Mouse (Mus musculus): Measurements from ENCODE around the gene Ninj1. TPM values are rescaled to one million over a fixed set of nuclear protein-coding genes. Genes with fewer than 3 reads are reported as not detected.
A peak's percentile ranks its signal among the peaks of the same experiment; 100 is the strongest.

Ninj1 gene
- total RNA-seq (2021) = 10 to 100 TPM; 17.8 to 19.7 TPM
- long read RNA-seq, experiment 1, transcript Ninj1-201 (4 exons, 1,187 nt) = major isoform, 19 of 24 reads
- long read RNA-seq, experiment 1, partial matches to known transcripts = 1 of 24 reads
- long read RNA-seq, experiment 1, other reads (novel, unspliced or antisense) = 3 of 24 reads
- long read RNA-seq, experiment 2, transcript Ninj1-201 (4 exons, 1,187 nt) = major isoform, 11 of 13 reads
- long read RNA-seq, experiment 2, partial matches to known transcripts = 0 of 13 reads
- long read RNA-seq, experiment 2, other reads (novel, unspliced or antisense) = 1 of 13 reads

GRCm38 (mm10) chr13:49187288-49188218, at the start of gene Ninj1:
Ninj1 (plus strand) TSS chr13:49187485.
- peak within 1 kb of the TSS; percentile 89 for H3K4me3 ChIP-seq
- peak; percentile 78 to 79 for DNase-seq (ENCODE audit: extremely low spot score in 1 of 2, low spot score in 2 of 2)
- no peak for TF ChIP-seq CTCF (IDR thresholded peaks at IDR 0.05)
- H3K27ac ChIP-seq = peak within 1 kb of the TSS; percentile 95
- intact Hi-C loops (cut with DNase I) = no loop called here

GRCm38 (mm10) chr13:49140567-49140966, 46.7 kb upstream of the Ninj1 start:
- Histone ChIP-seq H3K4me3 (no peak overlapping the region), H3K27ac (no peak overlapping the region)
- intact Hi-C loops (cut with DNase I) = no loop called here
- no peak for DNase-seq (ENCODE audit: extremely low spot score in 1 of 2, low spot score in 2 of 2)
- TF ChIP-seq CTCF (IDR thresholded peaks at IDR 0.05) = no peak

GRCm38 (mm10) chr13:49142396-49142795, 44.9 kb upstream of the Ninj1 start:
- intact Hi-C loops (cut with DNase I) = no loop called here
- DNase-seq (ENCODE audit: extremely low spot score in 1 of 2, low spot score in 2 of 2) = no peak
- Histone ChIP-seq H3K27ac (peak overlapping the region; percentile 32; the same call in 1 of the 2 replicates), H3K4me3 (no peak overlapping the region)
- no peak for TF ChIP-seq CTCF (IDR thresholded peaks at IDR 0.05)

GRCm38 (mm10) chr13:49143323-49143722, 44.0 kb upstream of the Ninj1 start:
- intact Hi-C loops (cut with DNase I) = no loop called here
- no peak for DNase-seq (ENCODE audit: extremely low spot score in 1 of 2, low spot score in 2 of 2)
- peak overlapping the region; percentile 41; the same call in 1 of the 2 replicates for H3K27ac ChIP-seq
- no peak for TF ChIP-seq CTCF (IDR thresholded peaks at IDR 0.05)
- no peak overlapping the region for H3K4me3 ChIP-seq

GRCm38 (mm10) chr13:49144451-49144850, 42.8 kb upstream of the Ninj1 start:
- no peak for DNase-seq (ENCODE audit: extremely low spot score in 1 of 2, low spot score in 2 of 2)
- Histone ChIP-seq H3K27ac (peak overlapping the region; percentile 50; the same call in 1 of the 2 replicates), H3K4me3 (peak overlapping the region; percentile 74)
- no peak for TF ChIP-seq CTCF (IDR thresholded peaks at IDR 0.05)
- intact Hi-C loops (cut with DNase I) = no loop called here

GRCm38 (mm10) chr13:49145396-49145795, 41.9 kb upstream of the Ninj1 start:
- DNase-seq (ENCODE audit: extremely low spot score in 1 of 2, low spot score in 2 of 2) = peak in 1 of 2 experiments; percentile 35
- intact Hi-C loops (cut with DNase I) = no loop called here
- TF ChIP-seq CTCF (IDR thresholded peaks at IDR 0.05) = no peak
- peak overlapping the region; percentile 90 for H3K27ac ChIP-seq
- peak overlapping the region; percentile 74 for H3K4me3 ChIP-seq

- intact Hi-C loops (cut with DNase I) = loop anchor here (2.0 kb wide), 2 partner anchors 27 to 77 kb away; no protein-coding TSS in a partner anchor
- DNase-seq (ENCODE audit: extremely low spot score in 1 of 2, low spot score in 2 of 2) = no peak
- Histone ChIP-seq H3K27ac (peak overlapping the region; percentile 90), H3K4me3 (peak overlapping the region; percentile 74)
- TF ChIP-seq CTCF (IDR thresholded peaks at IDR 0.05) = no peak
These were observed 41.1 kb upstream of the Ninj1 start for GRCm38 (mm10) chr13:49146040-49146697.

GRCm38 (mm10) chr13:49146698-49147006, 40.6 kb upstream of the Ninj1 start:
- H3K4me3 ChIP-seq = peak overlapping the region; percentile 74
- peak in 1 of 2 experiments; percentile 70 for DNase-seq (ENCODE audit: extremely low spot score in 1 of 2, low spot score in 2 of 2)
- peak overlapping the region; percentile 90 for H3K27ac ChIP-seq
- TF ChIP-seq CTCF (IDR thresholded peaks at IDR 0.05) = no peak
- intact Hi-C loops (cut with DNase I) = loop anchor here (2.0 kb wide), 2 partner anchors 26 to 78 kb away; no protein-coding TSS in a partner anchor

- TF ChIP-seq CTCF (IDR thresholded peaks at IDR 0.05) = no peak; the same call in 1 of the 2 replicates
- intact Hi-C loops (cut with DNase I) = loop anchor here (2.0 kb wide), 2 partner anchors 26 to 78 kb away; no protein-coding TSS in a partner anchor
- Histone ChIP-seq H3K4me3 (peak overlapping the region; percentile 74), H3K27ac (peak overlapping the region; percentile 96)
- DNase-seq (ENCODE audit: extremely low spot score in 1 of 2, low spot score in 2 of 2) = peak in 1 of 2 experiments; percentile 73
These were observed 40.1 kb upstream of the Ninj1 start for GRCm38 (mm10) chr13:49147007-49147857.

- peak; percentile 89 for DNase-seq (ENCODE audit: extremely low spot score in 1 of 2, low spot score in 2 of 2)
These were observed 39.4 kb upstream of the Ninj1 start, which contains the start of gene Wnk2 for GRCm38 (mm10) chr13:49147858-49148226. Wnk2 (minus strand) TSS chr13:49148014.

More at GRCm38 (mm10) chr13:49147858-49148226, 39.4 kb upstream of the Ninj1 start, which contains the start of gene Wnk2:
- Histone ChIP-seq H3K4me3 (peak within 1 kb of the TSS; percentile 74), H3K27ac (peak within 1 kb of the TSS; percentile 96)
- no peak; the same call in 1 of the 2 replicates for TF ChIP-seq CTCF (IDR thresholded peaks at IDR 0.05)
- intact Hi-C loops (cut with DNase I) = loop anchor here (2.0 kb wide), 2 partner anchors 25 to 79 kb away; no protein-coding TSS in a partner anchor

All from left cerebral cortex, adult 2 months (tissue).